Mouse (Mus musculus) small intestine, adult 2 months (tissue): ENCODE measurements around the gene Pick1.

Experiments used
- CTCF ChIP-seq: fragments of 200-500 bp; IDR thresholded peaks from 2 replicates; pipeline ENCODE4 v1.5.1; 2012; ENCODE audit warnings: low read depth, mild to moderate bottlenecking, control low read depth, inconsistent platforms, low read length, moderate library complexity, mixed read lengths; ENCODE audit not compliant: insufficient replicate concordance, insufficient read length; ENCODE audit errors: extremely low read depth
- POLR2A ChIP-seq: fragments of 200-500 bp; IDR thresholded peaks from 2 replicates; pipeline ENCODE4 v1.6.1; 2012; ENCODE audit warnings: low read depth, mild to moderate bottlenecking, control low read depth, inconsistent platforms, low read length, moderate library complexity

DNA sequence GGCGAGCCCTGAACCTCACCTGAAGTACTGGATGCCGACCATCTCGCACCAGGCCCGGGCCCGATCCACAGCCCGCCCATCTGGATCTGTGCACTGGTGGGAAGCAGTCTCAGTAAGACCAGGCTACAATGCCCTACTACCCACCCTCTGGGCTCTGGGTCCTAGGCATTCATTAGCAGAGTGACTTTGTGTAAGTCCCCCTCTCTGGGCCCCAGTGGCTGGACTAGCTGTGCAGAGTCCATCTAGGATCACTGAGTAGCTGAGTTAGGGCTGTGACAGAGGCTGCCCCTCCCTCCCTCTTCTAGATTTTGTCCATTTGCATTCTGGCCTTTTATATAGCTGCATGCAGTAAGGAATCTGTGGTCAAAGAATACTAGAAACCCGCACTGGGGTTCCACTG is 58.1 kb downstream of the Pick1 start:
- TF ChIP-seq POLR2A (no peak), CTCF (no peak)
